Mouse (Mus musculus) cortical plate, adult 2 months (tissue): ENCODE measurements around the gene Cutal.

Experiments
- CTCF ChIP-seq: fragments of 200-500 bp; IDR thresholded peaks from 2 replicates; pipeline ENCODE4 v1.5.1; 2011; ENCODE audit warnings: mild to moderate bottlenecking, control low read depth, low read length; ENCODE audit not compliant: insufficient read depth; ENCODE audit errors: extremely low read depth
- POLR2A ChIP-seq: fragments of 200-500 bp; IDR thresholded peaks from 2 replicates; pipeline ENCODE4 v1.6.1; 2011; ENCODE audit warnings: mild to moderate bottlenecking, low read length, control low read depth; ENCODE audit not compliant: insufficient read depth; ENCODE audit errors: extremely low read depth

DNA sequence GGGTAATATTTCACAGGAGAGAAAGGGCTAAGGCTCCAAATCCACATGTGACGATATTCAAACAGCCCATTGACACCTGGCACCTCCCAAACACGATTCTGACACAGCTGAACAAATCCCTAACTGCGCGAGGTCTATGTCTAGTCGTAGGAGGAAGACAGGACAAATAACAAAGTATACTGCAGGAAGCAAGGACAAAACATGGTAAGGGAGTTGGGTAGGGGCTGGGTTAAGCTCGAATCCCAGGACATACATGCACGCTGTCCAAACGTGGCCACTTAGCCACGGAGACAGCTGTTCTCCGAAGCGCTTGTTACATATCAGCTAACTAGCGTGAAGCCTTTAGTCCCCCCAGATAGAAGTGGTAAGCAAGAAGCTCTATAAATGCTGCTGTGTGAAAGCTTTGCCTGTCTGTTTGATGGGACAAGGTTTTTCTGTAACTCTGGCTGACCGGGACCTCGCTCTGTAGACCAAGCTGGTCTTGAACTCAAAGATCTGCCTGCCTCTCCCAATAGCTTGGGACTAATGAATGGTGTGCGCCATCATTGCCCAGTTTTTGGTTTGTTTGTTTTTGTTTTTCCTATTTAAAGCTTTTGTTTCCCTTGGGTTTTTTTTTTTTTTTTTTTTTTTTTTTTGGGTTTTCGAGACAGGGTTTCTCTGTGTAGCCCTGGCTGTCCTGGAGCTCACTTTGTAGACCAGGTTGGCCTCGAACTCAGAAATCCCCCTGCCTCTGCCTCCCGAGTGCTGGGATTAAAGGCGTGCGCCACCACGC is 47.5 kb upstream of the Cutal start:
- TF ChIP-seq CTCF (no peak), POLR2A (no peak)
